Mouse (Mus musculus): ENCODE measurements at regions not wholly inside any gene's neighbourhood (a gene's known extent, or its start where the extent isn't known, plus 50 kb on each side); places are given as distances from the start of the nearest gene placed in this dataset.

DNA sequence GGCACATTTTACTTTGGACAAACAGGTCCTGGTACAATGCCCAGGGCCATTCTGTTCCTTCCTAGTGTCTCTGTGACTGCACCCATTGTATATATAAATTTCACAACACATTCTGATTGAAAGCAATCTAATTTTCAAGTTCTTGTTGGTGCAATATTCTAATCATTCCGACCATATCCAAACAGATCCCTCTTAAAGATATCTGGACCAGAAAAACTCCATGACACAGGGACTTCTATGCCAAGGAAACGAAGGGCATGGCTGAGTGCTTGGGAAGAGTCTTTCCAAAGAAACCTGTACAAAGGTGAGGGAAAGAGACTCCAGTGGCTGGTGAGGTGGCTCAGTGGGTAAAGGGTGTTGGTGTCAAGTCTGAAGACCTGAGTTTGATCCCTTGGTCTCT is 337.8 kb downstream of the Pmp22 start:
- no peak for DNase-seq (ENCODE audit: extremely low spot score, low spot score)

DNA sequence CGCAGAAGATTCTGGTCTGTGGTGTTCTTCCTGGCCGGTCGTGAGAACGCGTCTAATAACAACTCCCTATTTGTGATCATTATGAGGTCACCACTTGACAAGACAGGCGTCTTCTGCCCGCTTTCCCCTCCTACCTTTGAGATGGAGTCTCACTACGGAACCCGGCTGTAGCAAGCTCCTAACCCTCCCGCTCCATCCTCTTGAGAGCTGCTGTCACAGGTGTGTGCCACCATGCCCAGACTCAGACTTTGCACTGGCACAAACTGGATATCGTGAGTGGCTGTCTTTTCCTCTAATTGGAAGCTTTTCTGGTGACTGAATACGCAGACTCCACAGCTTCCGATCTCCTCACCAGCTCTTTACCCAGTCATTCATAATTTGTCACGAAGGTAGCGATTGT is 346.0 kb downstream of the Pmp22 start:
- no peak for DNase-seq (ENCODE audit: extremely low spot score, low spot score)

DNA sequence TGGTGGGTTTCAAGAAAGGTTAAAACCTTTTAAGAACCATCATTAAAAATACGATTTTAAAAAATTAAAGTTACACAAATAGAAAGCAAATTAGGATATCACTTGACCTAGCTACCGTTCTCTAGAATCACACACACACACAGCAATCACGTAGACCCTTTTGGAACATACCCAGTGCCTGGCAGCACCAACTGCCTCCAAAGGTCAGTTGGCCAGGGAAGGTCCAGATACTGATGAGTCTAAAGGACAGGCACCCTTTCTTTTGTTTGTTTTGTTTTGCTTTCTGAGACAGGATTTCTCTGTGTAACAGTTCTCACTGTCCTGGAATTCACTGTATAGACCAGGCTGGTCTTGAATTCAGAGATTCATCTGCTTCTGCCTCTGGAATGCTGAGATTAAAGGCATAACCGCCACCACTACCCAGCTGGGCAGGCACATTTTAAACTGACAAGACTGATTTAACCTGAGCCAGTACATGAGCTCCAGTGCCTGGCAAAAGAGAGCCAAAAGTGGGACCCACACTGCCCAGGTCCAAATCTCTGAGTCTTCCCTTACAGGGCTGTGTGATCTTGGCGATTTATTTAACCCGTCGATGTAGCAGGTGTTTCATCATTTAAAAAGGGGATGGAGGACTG is 353.0 kb downstream of the Pmp22 start:
- no peak for DNase-seq (ENCODE audit: extremely low spot score, low spot score)

DNA sequence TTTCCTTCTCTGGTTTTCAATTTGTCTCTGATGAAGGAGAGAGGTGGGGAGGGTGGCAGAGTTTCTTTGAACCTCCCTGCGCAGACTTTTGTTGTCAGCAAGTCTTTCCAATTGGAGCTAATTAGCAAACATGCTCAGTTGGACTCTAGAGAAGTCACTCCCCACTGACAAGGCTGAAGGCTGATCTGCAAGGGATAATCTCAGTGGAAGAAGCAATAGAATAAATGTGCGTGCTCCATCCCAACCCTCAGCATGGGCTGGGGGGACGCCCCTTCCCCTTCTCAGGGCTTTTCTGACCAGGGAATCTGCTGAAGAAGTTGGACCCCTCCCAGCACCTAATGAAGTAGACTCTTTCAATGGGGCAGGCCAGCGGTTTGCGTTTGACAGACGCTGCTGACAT is 353.8 kb downstream of the Pmp22 start:
- no peak for DNase-seq (ENCODE audit: extremely low spot score, low spot score)

DNA sequence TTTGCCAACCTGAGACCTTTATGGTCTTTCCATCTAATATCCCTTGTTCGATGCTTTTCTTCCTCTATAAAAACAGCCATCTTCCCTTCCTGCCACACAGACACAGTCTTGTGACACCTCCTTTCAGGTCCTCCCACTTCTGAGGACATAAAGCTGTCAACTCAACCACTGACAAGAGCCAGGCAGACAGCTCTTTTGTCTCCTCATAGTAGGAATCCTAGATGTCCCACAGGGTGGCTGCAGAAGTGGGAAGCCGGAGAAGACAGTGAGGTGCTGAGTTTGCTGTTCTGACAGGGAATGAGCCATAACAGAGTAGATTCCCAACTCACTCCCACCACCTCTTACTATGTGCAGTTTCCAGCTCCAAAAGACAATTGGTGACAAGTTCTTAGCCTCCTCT is 358.4 kb downstream of the Pmp22 start:
- DNase-seq (ENCODE audit: extremely low spot score, low spot score) = no peak

DNA sequence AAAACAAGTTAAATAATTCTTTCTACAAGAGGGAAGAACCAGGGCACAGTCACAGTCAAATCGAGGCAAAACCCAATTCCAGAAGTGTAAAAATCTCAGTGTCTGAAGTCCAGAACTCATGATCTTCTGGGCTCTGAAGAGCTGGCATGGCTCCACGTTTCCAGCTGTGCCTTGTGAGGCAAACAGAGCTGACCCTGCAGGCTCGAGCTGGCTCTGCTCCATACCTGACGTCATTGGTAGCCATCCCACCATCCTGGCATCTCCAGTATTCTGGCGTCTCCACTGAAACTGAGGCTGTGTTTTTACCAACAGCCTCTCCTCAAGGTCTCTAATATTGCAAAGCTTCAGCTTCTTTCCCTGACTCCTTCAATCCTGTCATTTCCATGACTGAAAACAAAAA is 373.4 kb downstream of the Pmp22 start:
- DNase-seq (ENCODE audit: extremely low spot score, low spot score) = no peak

DNA sequence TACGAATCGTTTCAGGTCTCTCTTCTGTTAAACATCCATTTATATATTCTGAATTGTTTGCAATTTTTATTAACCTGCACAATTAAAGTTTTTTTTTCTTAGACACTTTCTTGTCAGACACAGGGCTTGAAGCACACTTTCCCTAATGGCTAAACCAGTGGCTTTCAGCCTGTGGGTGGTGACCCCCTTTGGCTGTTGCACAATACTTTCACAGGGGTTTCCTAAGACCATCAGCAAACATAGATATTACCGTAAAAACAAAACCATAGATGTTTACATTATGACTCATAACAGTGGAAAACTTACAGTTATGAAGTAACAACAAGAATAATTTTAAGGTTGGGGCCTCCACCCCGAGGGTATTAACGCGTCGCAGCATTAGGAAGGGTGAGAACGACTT is 378.6 kb downstream of the Pmp22 start:
- DNase-seq (ENCODE audit: extremely low spot score, low spot score) = no peak

DNA sequence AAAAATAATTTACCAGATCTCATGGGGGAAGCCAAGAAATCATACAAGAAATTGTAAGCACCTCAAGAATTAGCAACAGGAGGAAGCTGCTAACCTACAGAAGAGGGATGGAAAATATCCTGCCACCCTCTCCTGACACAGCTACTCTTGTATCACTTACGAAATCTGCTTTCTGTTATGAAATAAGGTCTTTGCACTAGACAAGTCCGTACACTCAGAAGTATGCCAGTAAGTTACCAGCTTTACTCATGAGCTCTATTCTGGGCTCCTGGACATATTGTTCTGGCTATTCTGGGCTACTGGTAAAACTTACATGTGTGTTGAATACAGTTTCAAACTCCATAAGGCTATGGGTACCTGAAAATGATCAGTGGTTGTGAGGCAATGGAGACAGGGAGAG is 379.9 kb downstream of the Pmp22 start:
- no peak for DNase-seq (ENCODE audit: extremely low spot score, low spot score)

DNA sequence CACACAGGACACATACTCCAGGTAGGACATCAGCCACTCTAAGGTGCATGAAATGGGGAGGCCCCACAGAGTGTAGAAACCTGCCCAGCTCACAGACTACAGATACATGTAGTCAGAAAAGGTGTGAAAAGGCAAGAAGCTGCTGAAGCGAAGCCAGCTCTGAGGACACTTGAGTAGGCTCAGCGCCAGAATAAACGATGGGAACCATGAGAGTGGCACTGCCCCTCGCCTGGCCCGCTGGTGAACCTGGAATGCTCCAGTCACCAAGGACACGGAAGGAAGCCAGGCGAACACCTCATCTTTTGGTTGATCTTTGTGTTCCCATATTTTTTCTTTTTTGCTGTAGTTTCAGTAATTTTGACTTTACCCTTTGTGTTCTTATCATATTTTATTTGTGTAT is 381.8 kb downstream of the Pmp22 start:
- DNase-seq (ENCODE audit: extremely low spot score, low spot score) = no peak

DNA sequence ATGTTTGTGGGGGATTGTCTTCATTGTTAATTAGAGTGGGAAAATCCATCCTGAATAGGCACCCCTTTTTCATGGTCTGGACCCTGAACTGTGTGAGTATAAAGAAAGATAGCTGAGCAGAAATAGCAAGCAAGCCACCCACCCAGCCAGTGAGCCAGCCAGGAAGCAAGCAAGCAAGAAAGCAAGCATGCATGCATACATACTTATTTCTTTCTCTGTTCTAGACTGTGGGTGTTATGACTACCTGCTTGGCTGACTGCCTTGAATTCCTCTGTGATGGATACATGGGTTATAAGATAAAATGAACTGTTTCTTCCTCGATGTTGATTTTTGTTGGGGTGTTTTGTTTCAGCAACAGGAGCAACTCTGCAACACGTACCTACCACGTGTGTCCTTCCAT is 385.8 kb downstream of the Pmp22 start:
- DNase-seq (ENCODE audit: extremely low spot score, low spot score) = no peak

DNA sequence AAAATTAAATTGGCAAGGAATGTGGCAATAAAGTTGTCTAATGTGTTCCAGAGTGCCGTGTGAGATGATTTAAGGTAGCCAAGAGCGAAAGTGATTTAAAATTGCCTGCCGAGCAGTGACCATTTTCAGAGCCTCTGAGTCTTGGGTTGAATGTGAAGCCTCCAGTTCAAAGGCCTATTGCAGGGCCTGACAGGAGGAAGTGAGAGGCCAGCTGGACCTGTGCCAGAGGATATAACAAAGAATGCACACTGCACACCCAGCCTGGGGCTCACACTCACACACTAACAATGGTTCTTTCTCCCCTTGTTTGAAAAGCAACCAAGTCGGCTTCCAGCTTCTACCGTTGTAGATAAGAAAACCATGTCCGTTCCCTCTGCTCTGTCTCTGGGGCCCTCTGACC is 390.1 kb downstream of the Pmp22 start:
- no peak for DNase-seq (ENCODE audit: extremely low spot score, low spot score)

DNA sequence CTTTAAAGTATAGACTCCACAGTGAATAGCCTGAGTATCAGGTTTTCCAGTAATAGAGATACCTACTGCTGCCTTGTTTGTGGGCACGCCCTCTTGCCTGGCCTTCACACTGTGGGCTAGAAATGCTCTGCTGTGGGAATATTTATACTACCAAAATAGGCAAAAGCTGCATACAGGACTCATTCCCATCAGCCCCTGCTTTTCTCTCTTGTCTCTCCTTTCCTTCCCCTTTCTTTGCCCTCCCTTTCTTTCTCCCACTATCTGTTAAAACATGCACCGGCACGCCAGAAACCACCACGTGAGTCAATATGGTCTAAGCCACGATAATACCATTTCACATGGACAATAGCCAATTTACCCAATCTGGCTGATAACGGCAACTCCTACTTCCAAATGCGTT is 395.5 kb downstream of the Pmp22 start:
- no peak for DNase-seq (ENCODE audit: extremely low spot score, low spot score)

DNA sequence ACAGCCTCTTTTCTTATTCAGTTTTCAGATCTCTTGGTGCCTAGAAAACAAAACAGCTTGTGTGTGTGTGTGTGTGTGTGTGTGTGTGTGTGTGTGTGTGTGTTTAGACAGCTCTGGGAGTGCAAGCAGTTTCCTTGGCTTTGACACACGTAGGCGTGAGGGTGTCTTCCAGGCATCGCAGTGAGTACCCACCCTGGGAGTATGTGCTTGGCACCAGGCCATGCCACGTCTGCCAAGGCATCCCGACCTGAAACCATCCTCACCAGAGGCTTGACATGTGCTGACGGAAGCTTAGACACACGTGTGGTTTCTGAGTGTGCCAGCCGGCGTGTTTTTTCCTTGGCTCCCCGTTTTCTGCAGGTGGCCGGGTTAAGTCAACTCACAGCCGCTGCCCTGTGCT is 396.6 kb downstream of the Pmp22 start:
- DNase-seq (ENCODE audit: extremely low spot score, low spot score) = no peak

DNA sequence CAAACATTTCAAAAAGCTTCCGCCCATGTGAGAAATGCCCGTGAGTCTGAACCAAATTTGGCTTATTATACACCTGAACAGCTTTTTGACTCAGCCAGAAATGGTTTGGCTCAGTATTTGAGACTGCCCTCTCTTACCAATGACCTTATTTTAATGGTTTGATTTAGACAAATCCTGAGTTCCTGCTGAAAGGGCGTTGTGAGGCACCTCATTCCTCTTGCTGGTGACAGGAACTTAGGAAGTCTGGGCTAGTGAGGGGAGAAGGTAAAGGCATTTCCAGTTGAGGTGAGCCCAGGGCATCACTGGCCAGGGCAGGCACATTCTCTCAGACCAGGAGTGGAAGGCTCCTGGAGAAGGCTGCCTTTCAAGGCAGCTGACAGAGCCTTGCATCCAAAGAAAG is 396.1 kb downstream of the Hs3st3b1 start:
- no peak for DNase-seq (ENCODE audit: extremely low spot score, low spot score)

DNA sequence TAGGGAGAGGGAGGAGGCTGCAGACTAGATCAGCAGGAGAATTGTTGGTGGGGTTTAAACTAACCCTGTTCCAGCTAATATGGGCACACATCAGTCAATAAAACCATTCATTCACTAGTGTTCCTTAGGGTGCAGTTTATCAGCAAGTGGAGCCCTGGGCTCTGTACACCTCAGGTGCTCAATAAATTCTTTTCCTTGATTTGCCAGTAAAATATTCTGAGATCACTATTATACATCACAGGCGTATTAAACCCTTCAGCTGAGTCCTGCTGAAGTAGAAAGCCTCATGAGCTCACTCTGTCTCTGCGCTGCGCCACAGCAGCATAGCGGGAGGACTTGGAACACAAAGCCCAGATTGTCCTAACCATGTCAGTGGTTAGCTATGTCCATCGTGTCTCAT is 389.3 kb downstream of the Hs3st3b1 start:
- DNase-seq (ENCODE audit: extremely low spot score, low spot score) = no peak

DNA sequence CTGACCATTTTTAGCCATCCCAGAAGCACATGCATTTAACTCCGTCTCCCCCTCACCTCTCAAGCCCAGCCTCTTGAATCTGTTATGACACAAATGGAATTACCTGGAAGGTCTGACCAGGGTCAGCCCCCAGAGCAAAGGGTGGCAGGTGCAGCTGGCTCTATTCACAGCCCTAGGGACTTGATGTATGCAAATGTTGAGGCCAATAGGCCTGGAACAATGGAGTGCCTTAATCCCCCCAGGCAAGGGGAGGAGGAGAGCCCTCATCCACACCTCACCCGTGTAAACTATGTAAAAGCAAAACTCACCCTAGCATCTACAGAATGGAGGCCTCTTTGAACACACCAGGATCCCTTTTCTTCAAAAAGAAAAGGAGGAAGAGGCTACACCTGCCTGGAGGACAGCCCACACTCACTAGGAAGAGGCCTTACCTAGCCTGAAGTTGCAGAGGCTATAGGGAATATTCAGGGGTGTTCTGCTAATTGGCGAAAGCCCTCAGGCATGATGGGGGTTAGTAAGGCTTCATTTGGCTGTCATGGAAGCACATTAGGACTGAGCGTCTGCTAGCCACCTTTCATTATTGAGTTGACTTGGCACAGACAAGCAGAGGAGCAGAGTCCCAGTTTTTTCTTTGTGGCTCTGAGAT is 388.4 kb downstream of the Hs3st3b1 start:
- DNase-seq (ENCODE audit: extremely low spot score, low spot score) = no peak

DNA sequence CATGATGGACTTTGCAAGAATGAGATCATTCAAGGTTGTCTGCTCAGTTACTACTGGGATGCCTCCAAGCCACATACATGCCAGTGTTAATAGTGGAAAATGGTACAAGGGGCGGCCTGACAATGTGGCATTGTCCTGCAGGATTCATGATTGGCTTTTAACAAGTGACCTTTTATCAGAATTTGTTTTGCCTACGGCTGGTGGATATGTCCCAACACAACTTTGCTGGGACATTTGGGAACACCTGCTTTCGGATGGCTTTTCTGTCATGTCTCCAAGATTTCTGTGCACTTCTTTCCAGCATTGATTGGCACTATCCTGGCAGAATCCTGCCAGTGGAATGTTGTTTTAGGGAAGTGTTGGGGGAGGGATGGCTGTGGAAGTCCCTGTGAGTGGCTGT is 384.4 kb downstream of the Hs3st3b1 start:
- DNase-seq (ENCODE audit: extremely low spot score, low spot score) = peak; percentile 10

DNA sequence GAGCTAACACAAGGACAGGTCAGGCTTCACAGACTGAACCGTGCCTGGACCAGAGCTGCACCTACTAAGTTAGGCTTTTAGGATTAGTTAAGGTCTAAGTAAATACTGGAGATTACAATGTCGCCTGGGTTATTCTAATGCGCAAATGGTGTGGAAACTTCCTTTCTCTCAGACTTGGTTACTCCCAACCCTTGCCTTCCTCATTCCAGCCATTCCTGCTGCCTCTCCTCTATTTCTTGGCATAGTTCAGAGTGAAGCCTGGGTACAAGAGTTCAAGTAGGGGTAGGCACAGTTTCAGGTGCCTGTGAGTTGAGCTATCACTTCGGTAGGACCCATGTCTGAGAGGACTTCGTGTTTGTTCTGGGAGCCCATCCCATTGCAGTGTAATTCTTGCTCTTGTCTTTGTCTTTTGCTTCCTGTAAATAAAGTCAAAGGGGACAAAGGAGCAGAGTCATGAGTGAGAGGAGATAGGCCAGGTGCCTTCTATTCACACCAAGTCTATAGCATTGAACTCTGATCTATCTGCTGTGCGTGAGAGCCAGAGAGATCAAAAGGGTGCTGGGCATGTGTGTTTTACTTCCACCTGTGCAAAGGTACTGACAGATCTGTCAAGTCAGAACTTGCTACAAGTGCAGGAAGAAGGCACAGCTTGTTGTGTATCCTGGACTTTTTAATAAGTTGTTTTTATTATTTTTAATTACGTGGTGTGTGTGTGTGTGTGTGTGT is 378.0 kb downstream of the Hs3st3b1 start:
- no peak for DNase-seq (ENCODE audit: extremely low spot score, low spot score)

DNA sequence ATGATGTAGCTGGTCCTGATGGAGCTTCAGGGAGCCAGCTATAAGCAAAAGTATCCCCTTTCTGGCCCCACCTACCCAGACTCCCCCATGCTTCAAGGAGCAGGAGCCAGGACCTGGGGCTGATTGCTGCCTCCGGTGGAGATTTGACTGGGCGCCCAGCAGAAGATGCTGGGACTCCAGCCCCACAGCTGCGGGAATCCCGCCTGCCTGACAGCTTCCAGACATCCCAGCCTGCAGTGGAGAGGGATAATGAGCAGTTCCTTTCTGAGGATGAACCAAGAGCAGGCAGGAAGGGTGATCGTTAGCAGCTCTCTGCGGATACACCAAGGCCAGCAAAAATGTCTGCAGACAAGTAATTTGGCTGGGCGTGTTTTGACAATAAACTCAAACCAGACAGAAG is 376.6 kb downstream of the Hs3st3b1 start:
- DNase-seq (ENCODE audit: extremely low spot score, low spot score) = no peak

DNA sequence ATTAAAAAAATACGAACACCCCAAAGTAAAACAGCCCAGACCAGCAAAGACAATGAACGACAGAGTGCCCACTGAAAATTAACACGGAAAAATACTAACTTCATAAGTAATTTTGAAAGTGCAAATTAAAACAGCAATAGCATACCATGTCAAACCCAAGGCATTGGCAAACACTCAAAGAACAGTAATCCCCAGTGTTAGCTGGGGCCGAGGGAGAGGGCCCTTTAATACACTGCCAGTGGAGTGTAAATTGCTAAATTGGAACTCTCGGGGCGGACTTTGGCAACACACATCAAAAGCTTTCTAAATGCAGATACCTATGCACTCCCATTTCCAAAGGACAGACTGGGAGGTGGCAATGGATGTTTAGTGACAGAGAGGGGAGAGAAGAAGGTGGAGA is 361.6 kb downstream of the Hs3st3b1 start:
- DNase-seq (ENCODE audit: extremely low spot score, low spot score) = no peak

DNA sequence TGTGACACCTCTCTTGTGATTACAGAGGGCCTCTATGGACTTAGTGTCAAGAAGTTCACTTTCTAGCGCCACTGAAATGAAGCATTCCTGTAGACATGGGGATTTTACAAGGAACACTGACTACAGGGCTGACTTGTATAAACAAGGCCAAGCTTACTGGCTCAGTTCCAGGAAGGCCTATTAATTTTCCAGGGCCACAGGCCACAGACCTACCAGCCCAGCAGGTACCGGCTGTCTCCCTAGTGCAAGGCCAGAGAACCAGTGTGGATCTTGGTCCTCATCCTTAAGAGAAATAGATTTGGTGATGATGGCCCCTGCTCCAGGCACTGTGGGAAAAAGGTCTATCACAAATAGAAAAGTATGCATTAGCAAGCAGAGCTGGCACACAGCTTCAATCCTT is 359.4 kb downstream of the Hs3st3b1 start:
- no peak for DNase-seq (ENCODE audit: extremely low spot score, low spot score)

DNA sequence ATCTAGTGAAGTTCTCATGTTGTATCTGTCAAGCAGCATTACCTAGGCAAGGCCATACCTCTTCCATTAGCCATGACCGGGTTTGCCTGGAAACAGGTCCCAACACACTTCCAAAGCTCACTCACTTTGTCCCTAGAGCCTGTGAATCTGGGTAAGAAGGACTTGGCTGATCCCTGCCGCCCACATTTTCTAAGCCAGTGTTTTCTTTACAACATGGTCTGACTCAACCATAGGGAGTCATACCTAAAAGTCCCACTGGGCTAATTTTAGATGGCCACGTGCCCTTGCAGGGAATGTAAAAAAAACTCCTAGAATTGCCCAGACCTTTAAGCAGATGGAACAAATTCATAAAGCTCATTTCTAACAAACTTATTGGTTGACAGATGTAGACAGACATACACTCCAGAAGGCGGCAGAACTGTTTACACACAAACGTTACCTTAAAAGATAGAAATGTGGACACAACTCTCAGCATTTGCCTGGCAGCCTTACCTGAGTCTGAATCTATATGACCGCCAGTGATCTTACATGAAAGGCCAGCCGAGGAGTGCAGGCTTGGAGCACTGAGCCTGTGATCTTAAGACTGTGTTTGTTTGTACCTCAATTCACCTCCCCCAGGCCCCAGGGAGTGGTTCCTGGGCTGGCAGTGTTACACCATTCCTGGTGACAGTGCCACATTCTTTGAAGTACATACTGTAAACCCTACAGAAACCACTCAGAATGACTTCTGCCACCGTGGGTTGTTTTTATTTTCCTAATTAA is 356.4 kb downstream of the Hs3st3b1 start:
- DNase-seq (ENCODE audit: extremely low spot score, low spot score) = no peak

All from neural tube, embryonic 10.5 days (tissue).